Mouse (Mus musculus): ENCODE data around the gene Pax7. TPM values are rescaled to one million over a fixed set of nuclear protein-coding genes. Genes with fewer than 3 reads are reported as not detected.

Pax7 gene
- not detected in 2 replicates for polyA plus RNA-seq (2015; fragmentation: Nextera tagmentation; extraction: Ambion mirVana)

GRCm38 (mm10) chr4:139833036-139833634, at the start of gene Pax7:
TSS of gene Pax7 (minus strand) at chr4:139833528.
- no peaks in the 10 kb centered on the region for H3K36me3 ChIP-seq
- H3K4me3 ChIP-seq (replicated peaks), result no peak within 1 kb of the TSS
- H3K4me1 ChIP-seq (replicated peaks), result no peaks in the 10 kb centered on the region
- no peaks in the 10 kb centered on the region for H3K9me3 ChIP-seq (replicated peaks)
- 1% methylated on average over 37 of the region's 41 CpGs for WGBS (ENCODE audit: insufficient replicate concordance)
- no peak within 1 kb of the TSS for H3K9ac ChIP-seq
- DNase-seq (no peak), ATAC-seq (ENCODE audit: low read depth) (no peak)
- peaks cover 100% of the 10 kb centered on the region for H3K27me3 ChIP-seq
- no peak within 1 kb of the TSS for H3K4me2 ChIP-seq
- no peak within 1 kb of the TSS for H3K27ac ChIP-seq

GRCm38 (mm10) chr4:139881796-139882195, 48.5 kb upstream of the Pax7 start:
- ATAC-seq (ENCODE audit: low read depth), result no peak

GRCm38 (mm10) chr4:139879324-139879723, 46.0 kb upstream of the Pax7 start:
- H3K27me3 ChIP-seq, result no peaks in the 10 kb centered on the region
- no peak overlapping the region for H3K4me2 ChIP-seq
- no peak overlapping the region for H3K4me3 ChIP-seq (replicated peaks)
- no peak for ATAC-seq (ENCODE audit: low read depth)
- no peak for DNase-seq
- no peak overlapping the region for H3K27ac ChIP-seq
- H3K9me3 ChIP-seq (replicated peaks), result no peaks in the 10 kb centered on the region
- no peaks in the 10 kb centered on the region for H3K4me1 ChIP-seq (replicated peaks)
- no peaks in the 10 kb centered on the region for H3K36me3 ChIP-seq
- WGBS (ENCODE audit: insufficient replicate concordance), result 56% methylated on average over 7 of the region's 7 CpGs
- no peak overlapping the region for H3K9ac ChIP-seq

More at GRCm38 (mm10) chr4:139881796-139882195, 48.5 kb upstream of the Pax7 start:
- no peak overlapping the region for H3K4me2 ChIP-seq
- H3K9ac ChIP-seq, result no peak overlapping the region
- no peak overlapping the region for H3K27ac ChIP-seq
- H3K9me3 ChIP-seq (replicated peaks), result no peaks in the 10 kb centered on the region
- no peaks in the 10 kb centered on the region for H3K36me3 ChIP-seq
- DNase-seq, result no peak
- no peak overlapping the region for H3K4me3 ChIP-seq (replicated peaks)
- no peaks in the 10 kb centered on the region for H3K4me1 ChIP-seq (replicated peaks)
- no peaks in the 10 kb centered on the region for H3K27me3 ChIP-seq

GRCm38 (mm10) chr4:139878443-139878842, 45.1 kb upstream of the Pax7 start:
- 54% methylated on average over 4 of the region's 4 CpGs for WGBS (ENCODE audit: insufficient replicate concordance)
- Histone ChIP-seq H3K9ac (no peak overlapping the region), H3K9me3 (replicated peaks) (no peaks in the 10 kb centered on the region), H3K27ac (no peak overlapping the region), H3K36me3 (no peaks in the 10 kb centered on the region), H3K27me3 (no peaks in the 10 kb centered on the region), H3K4me2 (no peak overlapping the region), H3K4me1 (replicated peaks) (no peaks in the 10 kb centered on the region), H3K4me3 (replicated peaks) (no peak overlapping the region)
- DNase-seq (no peak), ATAC-seq (ENCODE audit: low read depth) (no peak)

GRCm38 (mm10) chr4:139877269-139877668, 43.9 kb upstream of the Pax7 start:
- no peaks in the 10 kb centered on the region for H3K27me3 ChIP-seq
- no peaks in the 10 kb centered on the region for H3K36me3 ChIP-seq
- no peak overlapping the region for H3K4me3 ChIP-seq (replicated peaks)
- no peak overlapping the region for H3K4me2 ChIP-seq
- ATAC-seq (ENCODE audit: low read depth) (no peak), DNase-seq (no peak)
- no peaks in the 10 kb centered on the region for H3K4me1 ChIP-seq (replicated peaks)
- no peaks in the 10 kb centered on the region for H3K9me3 ChIP-seq (replicated peaks)
- 8% methylated on average over 4 of the region's 4 CpGs for WGBS (ENCODE audit: insufficient replicate concordance)
- no peak overlapping the region for H3K9ac ChIP-seq
- H3K27ac ChIP-seq, result no peak overlapping the region

- Histone ChIP-seq H3K36me3 (no peaks in the 10 kb centered on the region), H3K4me2 (no peak overlapping the region), H3K9ac (no peak overlapping the region), H3K9me3 (replicated peaks) (no peaks in the 10 kb centered on the region), H3K4me1 (replicated peaks) (no peaks in the 10 kb centered on the region), H3K27ac (no peak overlapping the region), H3K4me3 (replicated peaks) (no peak overlapping the region), H3K27me3 (no peaks in the 10 kb centered on the region)
- ATAC-seq (ENCODE audit: low read depth), result no peak
- DNase-seq, result no peak
- WGBS (ENCODE audit: insufficient replicate concordance), result 14% methylated on average over 3 of the region's 3 CpGs
Measured at GRCm38 (mm10) chr4:139872595-139872994, 39.3 kb upstream of the Pax7 start.

GRCm38 (mm10) chr4:139871699-139872098, 38.4 kb upstream of the Pax7 start:
- Histone ChIP-seq H3K4me1 (replicated peaks) (no peaks in the 10 kb centered on the region), H3K4me3 (replicated peaks) (no peak overlapping the region), H3K36me3 (no peaks in the 10 kb centered on the region), H3K9ac (no peak overlapping the region), H3K4me2 (no peak overlapping the region), H3K27me3 (no peaks in the 10 kb centered on the region), H3K9me3 (replicated peaks) (no peaks in the 10 kb centered on the region), H3K27ac (no peak overlapping the region)
- DNase-seq (no peak), ATAC-seq (ENCODE audit: low read depth) (no peak)
- 25% methylated on average over 12 of the region's 12 CpGs for WGBS (ENCODE audit: insufficient replicate concordance)

- DNase-seq (no peak), ATAC-seq (ENCODE audit: low read depth) (no peak)
- WGBS (ENCODE audit: insufficient replicate concordance), result 58% methylated on average over 1 of the region's 1 CpGs
- Histone ChIP-seq H3K36me3 (no peaks in the 10 kb centered on the region), H3K4me3 (replicated peaks) (no peak overlapping the region), H3K4me1 (replicated peaks) (no peaks in the 10 kb centered on the region), H3K9me3 (replicated peaks) (no peaks in the 10 kb centered on the region), H3K9ac (no peak overlapping the region), H3K4me2 (no peak overlapping the region), H3K27ac (no peak overlapping the region), H3K27me3 (no peaks in the 10 kb centered on the region)
Measured at GRCm38 (mm10) chr4:139863218-139863617, 29.9 kb upstream of the Pax7 start.

GRCm38 (mm10) chr4:139858635-139859176, 25.4 kb upstream of the Pax7 start:
- H3K27me3 ChIP-seq, result peaks cover 27% of the 10 kb centered on the region
- no peak overlapping the region for H3K9ac ChIP-seq
- no peak overlapping the region for H3K4me3 ChIP-seq (replicated peaks)
- no peak overlapping the region for H3K4me2 ChIP-seq
- peak; percentile 41 for DNase-seq
- no peaks in the 10 kb centered on the region for H3K9me3 ChIP-seq (replicated peaks)
- H3K4me1 ChIP-seq (replicated peaks), result no peaks in the 10 kb centered on the region
- H3K36me3 ChIP-seq, result no peaks in the 10 kb centered on the region
- no peak overlapping the region for H3K27ac ChIP-seq
- 4% methylated on average over 12 of the region's 13 CpGs for WGBS (ENCODE audit: insufficient replicate concordance)
- no peak for ATAC-seq (ENCODE audit: low read depth)

GRCm38 (mm10) chr4:139852219-139853035, 19.1 kb upstream of the Pax7 start:
- Histone ChIP-seq H3K36me3 (no peaks in the 10 kb centered on the region), H3K27ac (no peak overlapping the region), H3K9ac (no peak overlapping the region), H3K9me3 (replicated peaks) (no peaks in the 10 kb centered on the region), H3K4me2 (no peak overlapping the region), H3K4me3 (replicated peaks) (no peak overlapping the region), H3K4me1 (replicated peaks) (no peaks in the 10 kb centered on the region), H3K27me3 (peaks cover 79% of the 10 kb centered on the region)
- ATAC-seq (ENCODE audit: low read depth) (no peak), DNase-seq (no peak)
- WGBS (ENCODE audit: insufficient replicate concordance), result 7% methylated on average over 25 of the region's 25 CpGs

GRCm38 (mm10) chr4:139851387-139851786, 18.1 kb upstream of the Pax7 start:
- no peak overlapping the region for H3K4me3 ChIP-seq (replicated peaks)
- H3K9ac ChIP-seq, result no peak overlapping the region
- H3K4me1 ChIP-seq (replicated peaks), result no peaks in the 10 kb centered on the region
- H3K36me3 ChIP-seq, result no peaks in the 10 kb centered on the region
- H3K27me3 ChIP-seq, result peaks cover 85% of the 10 kb centered on the region
- DNase-seq (no peak), ATAC-seq (ENCODE audit: low read depth) (no peak)
- H3K27ac ChIP-seq, result no peak overlapping the region
- no peaks in the 10 kb centered on the region for H3K9me3 ChIP-seq (replicated peaks)
- H3K4me2 ChIP-seq, result no peak overlapping the region
- 10% methylated on average over 15 of the region's 15 CpGs for WGBS (ENCODE audit: insufficient replicate concordance)
